Mouse (Mus musculus): Measurements from ENCODE around the gene Irak1. TPM values are rescaled to one million over a fixed set of nuclear protein-coding genes. Genes with fewer than 3 reads are reported as not detected.

Gene Irak1
- total and polyA plus RNA-seq, 3 experiments = 25.3 to 77.8 (median 38.8) TPM

DNA sequence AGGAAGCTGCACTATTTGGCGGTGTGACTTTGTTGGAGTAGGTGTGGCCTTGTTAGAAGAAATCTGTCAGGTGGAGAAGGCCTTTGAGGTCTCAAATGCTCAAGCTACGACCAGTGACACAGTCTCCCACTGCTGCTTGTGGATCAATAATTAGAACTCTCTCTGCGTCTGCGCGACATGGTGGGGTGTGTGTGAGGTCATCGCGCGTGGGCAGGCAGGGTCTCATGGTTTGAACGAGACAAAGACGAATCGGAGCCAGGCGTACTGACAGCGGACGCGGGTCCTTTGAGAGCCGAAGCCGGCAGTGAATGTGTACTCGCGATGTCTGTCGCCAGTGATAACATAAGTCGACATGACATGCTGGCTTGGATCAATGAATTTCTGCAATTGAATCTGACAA, 17.3 kb downstream of the Irak1 start:
- Histone ChIP-seq H3K9me3 (replicated peaks; ENCODE audit: low read length) (no peaks in the 10 kb centered on the region), H3K4me3 (replicated peaks in 1 of 3; ENCODE audit: low read depth in 2 of 3, low read length in 2 of 3, poor library complexity in 1 of 3) (no peak overlapping the region), H3K4me1 (ENCODE audit: control insufficient read depth in 1 of 2, insufficient read depth in 2 of 2) (peaks cover 0 to 4% of the 10 kb centered on the region in 2 experiments; a peak in 1 of 4 replicates), H3K4me2 (ENCODE audit: insufficient read depth, low read depth, poor library complexity, severe bottlenecking) (no peak overlapping the region), H3K36me3 (replicated peaks in 1 of 2; ENCODE audit: control insufficient read depth in 1 of 2, insufficient read depth in 1 of 2, low read length in 1 of 2) (no peaks in the 10 kb centered on the region), H3K27me3 (replicated peaks) (no peaks in the 10 kb centered on the region), H3K79me2 (replicated peaks; ENCODE audit: control insufficient read depth, extremely low read depth, insufficient read depth, poor library complexity, severe bottlenecking) (no peaks in the 10 kb centered on the region), H3K9ac (ENCODE audit: insufficient read depth, low read depth) (no peak overlapping the region), H3K27ac (ENCODE audit: insufficient read depth, low read depth) (no peak overlapping the region)
- TF ChIP-seq ZMIZ1 (IDR thresholded peaks at IDR 0.05; ENCODE audit: low read depth, low read length) (no peak), JUN (IDR thresholded peaks at IDR 0.05; ENCODE audit: insufficient read depth, low read depth, low read length) (no peak), IRF4 (IDR thresholded peaks at IDR 0.05; ENCODE audit: low read depth, low read length) (no peak), USF2 (conservative IDR thresholded peaks at IDR 0.05; ENCODE audit: low read depth, low read length) (no peak), MXI1 (IDR thresholded peaks at IDR 0.05; ENCODE audit: low read depth, low read length) (no peak), UBTF (IDR thresholded peaks at IDR 0.05; ENCODE audit: low read depth, low read length) (no peak), CHD1 (IDR thresholded peaks at IDR 0.05; ENCODE audit: low read depth, low read length) (no peak), SMC3 (IDR thresholded peaks at IDR 0.05; ENCODE audit: low read depth, low read length) (no peak), BHLHE40 (IDR thresholded peaks at IDR 0.05; ENCODE audit: low read depth, low read length) (no peak)
- dilution Hi-C loops (cut with MboI; ENCODE audit: extremely low pct_ligation_motif_present, extremely low pct_unique_long_range_greater_than_20kb, low sequenced_read_pairs) = no loop called here
- in situ Hi-C loops (cut with MboI; ENCODE audit: low pct_ligation_motif_present, low pct_unique_long_range_greater_than_20kb, low sequenced_read_pairs) = no loop called here
- no peak for DNase-seq (ENCODE audit: extremely low read depth)

DNA sequence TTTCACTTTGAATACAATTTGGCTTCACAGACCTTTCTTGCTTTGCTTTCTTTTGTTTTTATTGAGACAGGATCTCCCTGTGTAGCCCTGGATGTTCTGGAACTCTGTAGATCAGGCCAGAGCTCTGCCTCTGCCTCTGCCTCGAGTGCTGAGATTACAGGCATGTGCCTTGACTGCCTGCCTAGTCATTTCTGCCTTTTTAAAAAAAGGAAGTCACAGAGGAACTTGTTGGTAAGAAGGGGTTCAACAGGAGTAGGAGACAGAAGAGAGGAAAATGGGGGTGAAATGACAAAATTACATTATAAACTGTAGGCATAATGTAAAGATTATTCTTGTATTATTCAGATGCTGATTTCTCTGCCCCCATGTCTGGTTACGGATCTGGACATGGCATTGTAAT, 20.1 kb downstream of the Irak1 start:
- in situ Hi-C loops (cut with MboI; ENCODE audit: low pct_ligation_motif_present, low pct_unique_long_range_greater_than_20kb, low sequenced_read_pairs) (no loop called here), dilution Hi-C loops (cut with MboI; ENCODE audit: extremely low pct_ligation_motif_present, extremely low pct_unique_long_range_greater_than_20kb, low sequenced_read_pairs) (no loop called here)
- H3K9ac ChIP-seq (ENCODE audit: insufficient read depth, low read depth) = no peak overlapping the region
- peak; percentile 30 for DNase-seq (ENCODE audit: extremely low read depth)
- no peak overlapping the region for H3K27ac ChIP-seq (ENCODE audit: insufficient read depth, low read depth)
- no peaks in the 10 kb centered on the region for H3K79me2 ChIP-seq (replicated peaks; ENCODE audit: control insufficient read depth, extremely low read depth, insufficient read depth, poor library complexity, severe bottlenecking)
- H3K9me3 ChIP-seq (replicated peaks; ENCODE audit: low read length) = no peaks in the 10 kb centered on the region
- H3K4me2 ChIP-seq (ENCODE audit: insufficient read depth, low read depth, poor library complexity, severe bottlenecking) = no peak overlapping the region
- no peak overlapping the region for H3K4me3 ChIP-seq (replicated peaks in 1 of 3; ENCODE audit: low read depth in 2 of 3, low read length in 2 of 3, poor library complexity in 1 of 3)
- peaks cover 0 to 13% of the 10 kb centered on the region in 2 experiments; a peak in 1 of 4 replicates for H3K4me1 ChIP-seq (ENCODE audit: control insufficient read depth in 1 of 2, insufficient read depth in 2 of 2)
- no peaks in the 10 kb centered on the region for H3K36me3 ChIP-seq (replicated peaks in 1 of 2; ENCODE audit: control insufficient read depth in 1 of 2, insufficient read depth in 1 of 2, low read length in 1 of 2)
- H3K27me3 ChIP-seq (replicated peaks) = no peaks in the 10 kb centered on the region
- TF ChIP-seq MAFK (IDR thresholded peaks at IDR 0.05; ENCODE audit: insufficient replicate concordance, low read length) (no peak), CHD2 (IDR thresholded peaks at IDR 0.05; ENCODE audit: low read length) (no peak), ELF1 (IDR thresholded peaks at IDR 0.05; ENCODE audit: low read depth, low read length) (no peak), KAT2A (IDR thresholded peaks at IDR 0.05; ENCODE audit: insufficient replicate concordance, low read length) (no peak), ZKSCAN1 (IDR thresholded peaks at IDR 0.05; ENCODE audit: borderline replicate concordance, low read depth, low read length) (no peak), MEF2A (IDR thresholded peaks at IDR 0.05; ENCODE audit: borderline replicate concordance, low read depth, low read length) (no peak), EP300 (IDR thresholded peaks at IDR 0.05; ENCODE audit: low read length) (peak; percentile 72), CTCF (conservative IDR thresholded peaks at IDR 0.05 in 1 of 2, IDR thresholded peaks at IDR 0.05 in 1 of 2; ENCODE audit: low read depth in 2 of 2, low read length in 2 of 2) (no peak), RCOR1 (conservative IDR thresholded peaks at IDR 0.05; ENCODE audit: low read depth, low read length) (no peak), HCFC1 (IDR thresholded peaks at IDR 0.05; ENCODE audit: low read depth, low read length) (no peak), POLR2A (IDR thresholded peaks at IDR 0.05; ENCODE audit: low read depth, low read length) (no peak), MAZ (IDR thresholded peaks at IDR 0.05; ENCODE audit: low read depth, low read length) (no peak), ZNF384 (IDR thresholded peaks at IDR 0.05; ENCODE audit: low read depth, low read length) (0 out of 2 replicates have a peak, but pooled peaks have one; percentile 35), ETS1 (conservative IDR thresholded peaks at IDR 0.05; ENCODE audit: low read depth, low read length) (no peak), TCF12 (IDR thresholded peaks at IDR 0.05; ENCODE audit: low read depth, low read length) (no peak), RAD21 (IDR thresholded peaks at IDR 0.05; ENCODE audit: low read depth, low read length) (no peak), USF1 (IDR thresholded peaks at IDR 0.05; ENCODE audit: low read depth, low read length) (no peak), MAX (IDR thresholded peaks at IDR 0.05; ENCODE audit: low read length) (peak; percentile 58; the same call in 1 of the 2 replicates), E2F4 (IDR thresholded peaks at IDR 0.05; ENCODE audit: insufficient replicate concordance, low read depth, low read length) (no peak), SIN3A (IDR thresholded peaks at IDR 0.05; ENCODE audit: low read length) (no peak), SMC3 (IDR thresholded peaks at IDR 0.05; ENCODE audit: low read depth, low read length) (no peak), JUN (IDR thresholded peaks at IDR 0.05; ENCODE audit: insufficient read depth, low read depth, low read length) (peak; percentile 56; the same call in 1 of the 2 replicates), USF2 (conservative IDR thresholded peaks at IDR 0.05; ENCODE audit: low read depth, low read length) (no peak), BHLHE40 (IDR thresholded peaks at IDR 0.05; ENCODE audit: low read depth, low read length) (peak; percentile 71), UBTF (IDR thresholded peaks at IDR 0.05; ENCODE audit: low read depth, low read length) (no peak), MYC (IDR thresholded peaks at IDR 0.05; ENCODE audit: low read depth, low read length) (no peak), ZMIZ1 (IDR thresholded peaks at IDR 0.05; ENCODE audit: low read depth, low read length) (no peak), MXI1 (IDR thresholded peaks at IDR 0.05; ENCODE audit: low read depth, low read length) (no peak), ZC3H11A (IDR thresholded peaks at IDR 0.05; ENCODE audit: low read depth, low read length) (no peak), CHD1 (IDR thresholded peaks at IDR 0.05; ENCODE audit: low read depth, low read length) (no peak), PAX5 (IDR thresholded peaks at IDR 0.05; ENCODE audit: low read length) (no peak)
